Mouse (Mus musculus) midbrain, embryonic 16.5 days (tissue): Measurements from ENCODE around the gene Vwa5b2. TPM values are rescaled to one million over a fixed set of nuclear protein-coding genes. Genes with fewer than 3 reads are reported as not detected.

Experiments used
- ATAC-seq: fragments of 200-750 bp; cut with Nextera tagmentation; 2 replicates; pipeline ENCODE4 v1.8.0; 2017; ENCODE audit warnings: moderate TSS enrichment
- H3K27ac ChIP-seq: fragments of 300-500 bp; sonication (generic); 2 replicates; pipeline ENCODE4 v1.5.1; 2014; ENCODE audit warnings: mild to moderate bottlenecking, low read length, mixed read lengths
- H3K27me3 ChIP-seq: fragments of 300-500 bp; sonication (generic); 2 replicates; pipeline ENCODE4 v1.6.1; 2014; ENCODE audit warnings: low read depth, low read length, mixed read lengths; ENCODE audit not compliant: control insufficient read depth, insufficient read depth
- H3K36me3 ChIP-seq: fragments of 300-500 bp; sonication (generic); 2 replicates; pipeline ENCODE4 v1.6.1; 2014; ENCODE audit warnings: mild to moderate bottlenecking, low read length, moderate library complexity, mixed read lengths; ENCODE audit not compliant: control insufficient read depth, insufficient read depth
- H3K4me1 ChIP-seq: fragments of 300-500 bp; sonication (generic); 2 replicates; pipeline ENCODE4 v1.6.1; 2014; ENCODE audit warnings: mild to moderate bottlenecking, low read length, mixed read lengths; ENCODE audit not compliant: control insufficient read depth, insufficient read depth
- H3K4me2 ChIP-seq: fragments of 300-500 bp; sonication (generic); 2 replicates; pipeline ENCODE4 v1.6.1; 2014; ENCODE audit warnings: mild to moderate bottlenecking, low read length, mixed read lengths
- H3K4me3 ChIP-seq: fragments of 300-500 bp; sonication (generic); 2 replicates; pipeline ENCODE4 v1.5.1; 2014; ENCODE audit warnings: low read depth, mild to moderate bottlenecking, low read length, moderate library complexity, mixed read lengths
- H3K9ac ChIP-seq: fragments of 300-500 bp; sonication (generic); 2 replicates; pipeline ENCODE4 v1.6.1; 2014; ENCODE audit warnings: low read depth, low read length, mixed read lengths
- H3K9me3 ChIP-seq: fragments of 300-500 bp; sonication (generic); replicated peaks from 2 replicates; pipeline ENCODE4 v1.6.1; 2014; ENCODE audit warnings: mild to moderate bottlenecking, low read length, mixed read lengths; ENCODE audit not compliant: control insufficient read depth, poor library complexity, severe bottlenecking
- WGBS: fragments of 180-500 bp; shearing (Covaris S2); extraction: QIAGEN DNeasy Blood & Tissue Kit; methylation state at CpG from one replicate; pipeline ENCODE4 v1.1.7; 2014; 5-methylcytosine and 5-hydroxymethylcytosine counted together
- microRNA counts: library from miRNA; unstranded; fragments of <30 nt; microRNA quantifications from one replicate; lab custom pipeline; 2016
- microRNA-seq: library from miRNA; unstranded; fragments of <30 nt; microRNA quantifications from one replicate; pipeline ENCODE4, GENCODE M21; 2017
- polyA plus RNA-seq: library from polyadenylated mRNA; unstranded; fragments of >200 nt; fragmentation: Nextera tagmentation; extraction: Ambion mirVana; gene quantifications from 2 replicates; pipeline ENCODE4 v1.2.1, GENCODE M21; 2015

Gene Vwa5b2
- polyA plus RNA-seq, 1 experiment from 2014 or later = 26.7 TPM

GRCm38 (mm10) chr16:20643911-20644310 lies 54.6 kb downstream of the Vwa5b2 start:
- WGBS = 84% methylated on average over 7 of the region's 7 CpGs
- Histone ChIP-seq H3K9ac (no peak overlapping the region), H3K27ac (no peak overlapping the region), H3K27me3 (no peaks in the 10 kb centered on the region), H3K9me3 (no peaks in the 10 kb centered on the region), H3K36me3 (peaks cover 6% of the 10 kb centered on the region; the same call in 1 of the 2 replicates), H3K4me3 (no peak overlapping the region), H3K4me2 (no peak overlapping the region), H3K4me1 (no peaks in the 10 kb centered on the region)
- no peak for ATAC-seq

GRCm38 (mm10) chr16:20651076-20651946 lies 62.0 kb downstream of the Vwa5b2 start, which contains the start of gene Psmd2:
Psmd2 (plus strand) TSS chr16:20651652.
- H3K4me2 ChIP-seq = peak within 1 kb of the TSS; percentile 73
- peaks cover 19% of the 10 kb centered on the region for H3K4me1 ChIP-seq
- no peaks in the 10 kb centered on the region for H3K27me3 ChIP-seq
- H3K36me3 ChIP-seq = peaks cover 12% of the 10 kb centered on the region
- WGBS = 2% methylated on average over 46 of the region's 46 CpGs
- peak within 1 kb of the TSS; percentile 73 for H3K4me3 ChIP-seq
- no peaks in the 10 kb centered on the region for H3K9me3 ChIP-seq
- H3K27ac ChIP-seq = peak within 1 kb of the TSS; percentile 85
- peak within 1 kb of the TSS; percentile 86 for H3K9ac ChIP-seq
- ATAC-seq = peak; percentile 97

- H3K9ac ChIP-seq = peak overlapping the region; percentile 86
- no peak for ATAC-seq
- no peaks in the 10 kb centered on the region for H3K27me3 ChIP-seq
- H3K4me2 ChIP-seq = peak overlapping the region; percentile 73
- H3K9me3 ChIP-seq = no peaks in the 10 kb centered on the region
- peak overlapping the region; percentile 70 for H3K27ac ChIP-seq
- peaks cover 17% of the 10 kb centered on the region for H3K36me3 ChIP-seq
- WGBS = 10% methylated on average over 12 of the region's 12 CpGs
- H3K4me1 ChIP-seq = peaks cover 19% of the 10 kb centered on the region
- H3K4me3 ChIP-seq = peak overlapping the region; percentile 73
Measured at GRCm38 (mm10) chr16:20651947-20652310, 62.7 kb downstream of the Vwa5b2 start.

- Histone ChIP-seq H3K36me3 (peaks cover 29% of the 10 kb centered on the region), H3K4me2 (no peak overlapping the region; the same call in 1 of the 2 replicates), H3K9me3 (no peaks in the 10 kb centered on the region), H3K4me3 (no peak overlapping the region), H3K27ac (no peak overlapping the region), H3K4me1 (peaks cover 19% of the 10 kb centered on the region), H3K27me3 (no peaks in the 10 kb centered on the region), H3K9ac (no peak overlapping the region)
- no peak for ATAC-seq
- WGBS = 59% methylated on average over 2 of the region's 2 CpGs
Measured at GRCm38 (mm10) chr16:20653315-20653714, 64.0 kb downstream of the Vwa5b2 start.

MicroRNA genes within 50 kb of the gene (microRNA counts, 519-probe panel; counts per million panel counts)
- 2,162 counts per million, percentile 61 among the panel's probes with 10 or more counts for microRNA mmu-miR-1224 (lab: Ali Mortazavi, UCI)

Small RNA genes within 50 kb of the gene (microRNA-seq; reads per million reads assigned to microRNA genes)
- gene Mir1224 = 41.7 reads per million, percentile 44 among the genes with 10 or more reads in this experiment

Other genes starting within 250 kb of the Vwa5b2 start
- 168 and 180 TPM in 2 replicates for gene Abcc5, start 163.1 kb upstream of the Vwa5b2 start, polyA plus RNA-seq
- gene Eif2b5, start 90.7 kb upstream of the Vwa5b2 start, polyA plus RNA-seq = 95.0 and 97.1 TPM in 2 replicates
- gene Dvl3, start 72.5 kb upstream of the Vwa5b2 start, polyA plus RNA-seq = 36.2 and 38.0 TPM in 2 replicates
- 1,379 and 1,416 TPM in 2 replicates for gene Ap2m1, start 54.0 kb upstream of the Vwa5b2 start, polyA plus RNA-seq
- gene Abcf3, start 40.9 kb upstream of the Vwa5b2 start, polyA plus RNA-seq = 80.9 and 95.7 TPM in 2 replicates
- gene Eef1akmt4, start 22.1 kb downstream of the Vwa5b2 start, polyA plus RNA-seq = 7.8 and 7.9 TPM in 2 replicates
- gene Gm49333, start 22.1 kb downstream of the Vwa5b2 start, polyA plus RNA-seq = not detected in 2 replicates
- gene Alg3, start 22.3 kb downstream of the Vwa5b2 start, polyA plus RNA-seq = 39.6 and 41.6 TPM in 2 replicates
- 34.5 and 40.1 TPM in 2 replicates for gene Camk2n2, start 31.8 kb downstream of the Vwa5b2 start, polyA plus RNA-seq
- 23.2 and 23.6 TPM in 2 replicates for gene Ece2, start 40.4 kb downstream of the Vwa5b2 start, polyA plus RNA-seq
- 365 and 371 TPM in 2 replicates for gene Psmd2, start 62.2 kb downstream of the Vwa5b2 start, polyA plus RNA-seq
- gene Eif4g1, start 78.8 kb downstream of the Vwa5b2 start, polyA plus RNA-seq = 127 and 134 TPM in 2 replicates
- gene Fam131a, start 103.8 kb downstream of the Vwa5b2 start, polyA plus RNA-seq = 62.1 and 66.5 TPM in 2 replicates
- 83.0 and 88.0 TPM in 2 replicates for gene Polr2h, start 128.2 kb downstream of the Vwa5b2 start, polyA plus RNA-seq
- gene Clcn2, start 128.3 kb downstream of the Vwa5b2 start, polyA plus RNA-seq = 22.3 and 25.4 TPM in 2 replicates
- 3.7 and 4.5 TPM in 2 replicates for gene Chrd, start 143.7 kb downstream of the Vwa5b2 start, polyA plus RNA-seq
- 1.5 TPM in 2 replicates for gene Thpo, start 145.0 kb downstream of the Vwa5b2 start, polyA plus RNA-seq